Mouse (Mus musculus) ES-Bruce4 (cell line): ENCODE data around the gene Gpx8.

Source experiments
- CTCF ChIP-seq: IDR thresholded peaks from one replicate; pipeline ENCODE4 v1.8.1; 2011; ENCODE audit warnings: low read depth, low read length
- EP300 ChIP-seq: IDR thresholded peaks from 2 replicates; pipeline ENCODE4 v1.6.1; 2011; ENCODE audit warnings: low read depth, low read length; ENCODE audit not compliant: insufficient read depth

DNA sequence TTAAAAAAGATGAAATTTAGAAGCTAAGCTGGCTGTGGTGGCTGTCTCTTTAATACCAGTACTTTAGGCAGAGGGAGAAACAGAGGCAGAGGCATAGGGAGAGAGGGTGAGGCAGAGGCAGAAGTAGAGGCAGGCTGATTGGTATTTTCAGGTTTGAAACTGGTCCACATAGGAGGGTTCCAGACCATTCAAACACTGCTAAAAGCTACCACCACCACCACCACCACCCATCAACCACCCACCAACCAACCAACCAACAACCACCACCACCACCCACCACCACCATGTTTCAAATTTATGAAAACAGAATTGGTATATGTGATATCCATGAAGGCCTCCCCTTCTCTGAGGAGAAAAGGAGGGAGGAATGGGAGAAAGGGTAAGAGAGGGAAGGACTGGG, 13.4 kb downstream of the Gpx8 start:
- no peak for TF ChIP-seq CTCF
- TF ChIP-seq EP300: no peak
